Mouse (Mus musculus) C2C12 (cell line): ENCODE measurements around the gene Smad6. TPM values are rescaled to one million over a fixed set of nuclear protein-coding genes. Genes with fewer than 3 reads are reported as not detected.

Experiments used
- H3K27me3 ChIP-seq: one replicate; pipeline ENCODE4 v1.6.1; 2011; ENCODE audit not compliant: control insufficient read depth, insufficient read depth, insufficient read length
- H3K36me3 ChIP-seq: one replicate; pipeline ENCODE4 v1.6.1; 2011; ENCODE audit not compliant: control insufficient read depth, insufficient read depth
- H3K4me3 ChIP-seq: one replicate; pipeline ENCODE4 v1.5.1; 2011; ENCODE audit warnings: mild to moderate bottlenecking, control low read depth; ENCODE audit not compliant: poor library complexity, insufficient read depth, severe bottlenecking
- H3K79me2 ChIP-seq: one replicate; pipeline ENCODE4 v1.6.1; 2011; ENCODE audit not compliant: control insufficient read depth, insufficient read depth
- H3K79me3 ChIP-seq: one replicate; pipeline ENCODE4 v1.6.1; 2011; ENCODE audit warnings: low read depth, control low read depth
- H3ac ChIP-seq: one replicate; pipeline ENCODE3; 2011; ENCODE audit warnings: low read depth; ENCODE audit not compliant: control insufficient read depth, insufficient read length
- CEBPB ChIP-seq: IDR thresholded peaks from one replicate; pipeline ENCODE4 v1.6.1; 2011; ENCODE audit warnings: low read depth, mild to moderate bottlenecking, control low read depth, moderate library complexity
- CTCF ChIP-seq: IDR thresholded peaks from one replicate; pipeline ENCODE4 v1.5.1; 2011; ENCODE audit not compliant: control insufficient read depth, insufficient read depth, insufficient read length
- FOSL1 ChIP-seq: IDR thresholded peaks from one replicate; pipeline ENCODE4 v1.8.0; 2011; ENCODE audit warnings: mild to moderate bottlenecking, low read length; ENCODE audit not compliant: poor library complexity, insufficient read depth, severe bottlenecking
- MAX ChIP-seq: IDR thresholded peaks from one replicate; pipeline ENCODE4 v1.6.1; 2011; ENCODE audit warnings: mild to moderate bottlenecking, control low read depth
- MYOD1 ChIP-seq: IDR thresholded peaks from one replicate; pipeline ENCODE4 v1.6.1; 2011; ENCODE audit warnings: low read depth; ENCODE audit not compliant: control insufficient read depth, insufficient read length
- MYOG ChIP-seq: IDR thresholded peaks from one replicate; pipeline ENCODE4 v1.6.1; 2011; ENCODE audit not compliant: control insufficient read depth, insufficient read length; ENCODE audit errors: extremely low read depth
- USF1 ChIP-seq: IDR thresholded peaks from one replicate; pipeline ENCODE4 v1.6.1; 2011; ENCODE audit warnings: low read depth, mild to moderate bottlenecking, control low read depth, moderate library complexity
- polyA plus RNA-seq: library from polyadenylated mRNA; unstranded; fragments of >200 nt; fragmentation: generic; extraction: Trizol; gene quantifications from one replicate; pipeline ENCODE4 v1.2.1, GENCODE M21; 2012; ENCODE audit warnings: missing spikeins

Gene Smad6
- polyA plus RNA-seq, 1 experiment, result 15.4 TPM

DNA sequence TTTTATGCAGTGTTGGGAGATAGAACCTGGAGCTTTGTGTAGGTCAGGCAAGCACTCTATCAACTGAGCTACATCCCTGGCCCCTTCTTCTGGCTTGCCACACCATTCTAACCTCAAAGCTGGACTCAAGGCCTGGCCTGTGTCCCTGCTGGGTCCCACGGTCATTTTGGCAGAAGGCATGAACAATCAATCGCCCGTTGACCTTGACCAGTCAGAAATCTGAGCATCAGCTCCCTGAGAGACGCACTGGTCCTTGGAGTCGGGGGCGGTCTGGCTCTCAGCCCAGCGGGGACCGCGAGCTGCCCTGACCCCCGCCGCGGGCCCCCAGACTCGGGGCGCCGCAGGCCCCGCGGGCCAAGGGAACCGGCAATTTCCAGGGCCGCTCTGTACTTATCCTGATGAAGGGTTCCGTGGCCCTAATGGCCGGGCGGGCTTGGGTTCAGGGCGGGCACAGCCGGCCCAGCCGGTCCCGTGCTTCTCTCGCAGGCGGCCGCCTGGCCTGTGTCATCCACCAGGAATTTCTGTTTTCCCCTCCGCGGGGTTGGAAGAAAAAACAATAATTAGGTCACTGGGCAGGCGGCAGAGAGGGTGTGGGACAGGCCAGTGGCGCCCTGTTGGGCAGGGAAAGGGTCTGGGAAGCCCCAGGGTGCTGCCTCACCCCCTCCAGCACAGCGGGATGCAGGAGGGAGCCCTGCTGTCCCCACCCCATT, 94.4 kb downstream of the Smad6 start:
- Histone ChIP-seq H3K27me3 (no peaks in the 10 kb centered on the region), H3K36me3 (no peaks in the 10 kb centered on the region), H3ac (peak overlapping the region; percentile 57), H3K79me2 (no peaks in the 10 kb centered on the region), H3K79me3 (no peaks in the 10 kb centered on the region), H3K4me3 (peak overlapping the region; percentile 19)
- TF ChIP-seq CTCF (no peak), MYOG (no peak), MYOD1 (no peak), FOSL1 (no peak), USF1 (no peak), MAX (no peak)

GRCm38 (mm10) chr9:63926377-63926776, 95.5 kb downstream of the Smad6 start:
- Histone ChIP-seq H3K27me3 (no peaks in the 10 kb centered on the region), H3K4me3 (no peak overlapping the region), H3K79me2 (no peaks in the 10 kb centered on the region), H3ac (no peak overlapping the region), H3K79me3 (no peaks in the 10 kb centered on the region), H3K36me3 (no peaks in the 10 kb centered on the region)
- TF ChIP-seq CEBPB, result no peak
- no peak for TF ChIP-seq MYOD1
- no peak for TF ChIP-seq MAX
- TF ChIP-seq CTCF, result no peak
- TF ChIP-seq FOSL1, result no peak
- no peak for TF ChIP-seq MYOG
- TF ChIP-seq USF1, result no peak

DNA sequence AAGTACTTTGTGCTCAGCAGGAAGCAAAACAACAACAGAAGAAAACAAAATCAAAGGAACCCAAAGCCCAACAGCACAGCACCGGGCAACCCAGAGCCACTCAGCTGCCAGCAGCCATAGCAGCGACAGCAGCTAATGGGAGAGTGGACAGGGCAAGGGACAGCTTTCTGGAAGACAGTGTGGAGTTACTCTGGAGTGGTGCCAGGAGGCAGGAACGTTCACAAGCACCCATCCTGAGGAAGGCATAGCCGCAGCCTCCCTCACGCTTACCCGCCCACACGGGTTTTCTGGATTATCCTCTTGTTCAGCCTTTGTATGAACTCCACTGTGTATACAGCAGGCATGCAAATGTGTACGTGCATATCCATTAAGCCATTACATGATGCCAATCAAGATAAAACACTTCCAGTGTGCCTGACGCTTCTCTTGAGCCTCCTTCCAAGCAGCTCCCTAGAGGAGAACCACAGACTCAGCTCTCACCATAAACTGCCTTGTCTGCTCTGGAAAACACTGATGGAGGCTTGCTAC, 98.6 kb downstream of the Smad6 start:
- H3ac ChIP-seq, result no peak overlapping the region
- TF ChIP-seq CTCF (no peak), FOSL1 (no peak), CEBPB (no peak), MYOG (no peak), USF1 (no peak), MYOD1 (no peak), MAX (no peak)
- H3K79me3 ChIP-seq, result no peaks in the 10 kb centered on the region
- no peaks in the 10 kb centered on the region for H3K27me3 ChIP-seq
- H3K36me3 ChIP-seq, result no peaks in the 10 kb centered on the region
- no peak overlapping the region for H3K4me3 ChIP-seq
- H3K79me2 ChIP-seq, result no peaks in the 10 kb centered on the region

- Histone ChIP-seq H3K4me3 (no peak overlapping the region), H3ac (no peak overlapping the region), H3K79me2 (no peaks in the 10 kb centered on the region), H3K27me3 (no peaks in the 10 kb centered on the region), H3K36me3 (no peaks in the 10 kb centered on the region), H3K79me3 (no peaks in the 10 kb centered on the region)
- TF ChIP-seq MAX, result no peak
- TF ChIP-seq CTCF, result no peak
- TF ChIP-seq MYOG, result no peak
- TF ChIP-seq MYOD1, result no peak
- TF ChIP-seq USF1, result no peak
- TF ChIP-seq CEBPB, result no peak
- TF ChIP-seq FOSL1, result no peak
These were observed 102.2 kb downstream of the Smad6 start for GRCm38 (mm10) chr9:63919708-63920107.

DNA sequence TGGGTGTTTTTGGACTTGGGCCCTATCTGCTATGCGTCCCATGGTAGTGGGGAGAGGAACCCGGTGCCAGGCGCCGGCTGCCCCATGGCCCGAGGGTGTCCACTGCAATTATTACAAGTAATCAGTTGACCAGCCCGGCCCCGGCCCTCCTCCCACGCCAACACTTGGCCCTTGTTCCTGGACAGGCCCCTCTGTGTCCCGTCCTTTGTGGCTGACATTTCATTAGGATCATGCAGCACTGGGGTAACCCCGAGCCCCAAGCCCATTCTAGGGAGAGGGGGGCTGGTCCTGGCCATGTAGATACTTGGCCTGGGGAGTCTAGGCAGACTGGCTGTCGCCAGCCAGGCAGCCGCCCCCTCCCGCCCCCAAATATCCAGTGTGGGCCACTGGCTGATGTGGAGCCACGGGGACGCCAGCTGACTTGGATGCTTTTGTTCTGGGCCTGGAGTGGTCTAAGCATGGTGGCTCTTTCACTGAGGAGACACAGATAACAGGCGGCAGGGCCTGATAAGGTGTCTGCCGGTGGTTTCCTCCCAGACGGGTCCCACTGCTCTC, 102.8 kb downstream of the Smad6 start:
- no peaks in the 10 kb centered on the region for H3K79me3 ChIP-seq
- no peak overlapping the region for H3K4me3 ChIP-seq
- no peaks in the 10 kb centered on the region for H3K27me3 ChIP-seq
- no peak for TF ChIP-seq CTCF
- TF ChIP-seq USF1, result no peak
- TF ChIP-seq MYOG, result no peak
- no peak for TF ChIP-seq CEBPB
- TF ChIP-seq MAX, result no peak
- TF ChIP-seq FOSL1, result no peak
- TF ChIP-seq MYOD1, result no peak
- no peaks in the 10 kb centered on the region for H3K36me3 ChIP-seq
- no peak overlapping the region for H3ac ChIP-seq
- no peaks in the 10 kb centered on the region for H3K79me2 ChIP-seq
